Mouse (Mus musculus): ENCODE results near the gene Kbtbd13. TPM values are rescaled to one million over a fixed set of nuclear protein-coding genes. Genes with fewer than 3 reads are reported as not detected.

Gene Kbtbd13
- total and polyA plus RNA-seq, 3 experiments, result not detected

DNA sequence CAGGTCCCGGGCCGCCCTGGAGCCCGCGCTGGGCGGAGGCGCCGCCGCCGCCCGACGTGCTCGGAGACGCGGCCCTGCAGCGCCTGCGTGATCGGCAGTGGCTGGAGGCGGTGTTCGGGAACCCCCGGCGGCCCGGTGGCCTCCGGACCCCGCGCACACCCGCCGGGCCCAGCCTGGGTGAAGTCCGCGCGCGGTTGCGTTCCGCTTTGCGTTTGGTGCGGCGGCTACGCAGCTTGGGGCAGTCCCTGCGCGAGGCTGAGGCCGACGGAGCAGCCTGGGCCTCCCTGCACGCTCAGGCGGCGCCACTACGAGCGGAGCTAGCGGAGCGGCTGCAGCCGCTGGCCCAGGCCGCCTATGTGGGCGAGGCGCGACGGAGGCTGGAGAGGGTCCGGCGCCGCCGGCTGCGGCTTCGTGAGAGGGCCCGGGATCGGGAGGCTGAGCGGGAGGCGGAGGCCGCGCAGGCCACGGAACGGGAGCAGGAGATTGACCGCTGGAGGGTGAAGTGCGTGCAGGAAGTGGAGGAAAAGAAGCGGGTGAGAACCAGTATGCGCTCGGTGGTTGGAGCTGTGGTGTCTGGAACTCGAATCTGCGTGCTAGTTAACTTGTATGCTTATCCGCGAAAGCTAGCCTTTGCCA lies 44.9 kb downstream of the Kbtbd13 start:
- H3K79me2 ChIP-seq (ENCODE audit: control insufficient read depth, insufficient read depth, low read length, poor library complexity), result peaks cover 50% of the 10 kb centered on the region
- DNase-seq (ENCODE audit: low read depth, low spot score), result peak; percentile 63
- peaks cover 0 to 24% of the 10 kb centered on the region in 2 experiments; a peak in 2 of 4 replicates for H3K36me3 ChIP-seq (ENCODE audit: control insufficient read depth in 1 of 2, insufficient read depth in 2 of 2, low read length in 2 of 2)
- H3K27ac ChIP-seq (ENCODE audit: control insufficient read depth, low read depth, low read length), result peak overlapping the region; percentile 56
- peak overlapping the region; percentile 65 to 95 for H3K4me3 ChIP-seq (ENCODE audit: control insufficient read depth in 1 of 2, insufficient read depth in 1 of 2, low read depth in 2 of 2, low read length in 2 of 2)
- TF ChIP-seq CHD1 (IDR thresholded peaks at IDR 0.05; ENCODE audit: low read depth, low read length), result peak; percentile 95
- TF ChIP-seq UBTF (IDR thresholded peaks at IDR 0.05; ENCODE audit: borderline replicate concordance, insufficient read depth, low read depth, low read length), result 0 out of 2 replicates have a peak, but pooled peaks have one; percentile 50
- no peak for TF ChIP-seq GABPA (IDR thresholded peaks at IDR 0.05; ENCODE audit: low read depth, low read length)
- no peak for TF ChIP-seq USF2 (IDR thresholded peaks at IDR 0.05; ENCODE audit: borderline replicate concordance in 1 of 2, insufficient read depth in 1 of 2, low read depth in 1 of 2, low read length in 2 of 2)
- TF ChIP-seq MAFK (IDR thresholded peaks at IDR 0.05; ENCODE audit: borderline replicate concordance, low read depth, low read length), result no peak
- no peak for TF ChIP-seq USF1 (IDR thresholded peaks at IDR 0.05; ENCODE audit: low read depth, low read length)
- TF ChIP-seq EP300 (IDR thresholded peaks at IDR 0.05; ENCODE audit: low read depth in 1 of 2, low read length in 2 of 2), result no peak
- peak in 1 of 2 experiments; percentile 57; a peak in 2 of 4 replicates for TF ChIP-seq POLR2A (IDR thresholded peaks at IDR 0.05; ENCODE audit: control insufficient read depth in 1 of 2, insufficient read depth in 1 of 2, low read depth in 1 of 2, low read length in 2 of 2, poor library complexity in 1 of 2)
- peak; percentile 66; the same call in 1 of the 2 replicates for TF ChIP-seq MXI1 (IDR thresholded peaks at IDR 0.05; ENCODE audit: low read depth, low read length)
- TF ChIP-seq RCOR1 (IDR thresholded peaks at IDR 0.05; ENCODE audit: low read depth, low read length), result no peak
- TF ChIP-seq SIN3A (IDR thresholded peaks at IDR 0.05; ENCODE audit: low read length), result peak; percentile 72; the same call in 1 of the 2 replicates
- TF ChIP-seq MYC (IDR thresholded peaks at IDR 0.05; ENCODE audit: low read depth, low read length), result peak; percentile 47; the same call in 1 of the 2 replicates
- TF ChIP-seq JUND (IDR thresholded peaks at IDR 0.05; ENCODE audit: low read depth, low read length), result no peak
- TF ChIP-seq NELFE (IDR thresholded peaks at IDR 0.05; ENCODE audit: low read depth, low read length), result peak; percentile 35; the same call in 1 of the 2 replicates
- no peaks in the 10 kb centered on the region for H3K9me3 ChIP-seq (replicated peaks; ENCODE audit: insufficient read depth, low read length)
- peaks cover 0 to 14% of the 10 kb centered on the region in 2 experiments for H3K4me1 ChIP-seq (ENCODE audit: control insufficient read depth in 1 of 2, insufficient read depth in 2 of 2, low read length in 2 of 2)
- no peaks in the 10 kb centered on the region for H3K27me3 ChIP-seq (ENCODE audit: control insufficient read depth in 1 of 2, insufficient read depth in 2 of 2, low read length in 2 of 2)
- H3K9ac ChIP-seq (ENCODE audit: control insufficient read depth, low read depth, low read length, poor library complexity, severe bottlenecking), result peak overlapping the region; percentile 89

DNA sequence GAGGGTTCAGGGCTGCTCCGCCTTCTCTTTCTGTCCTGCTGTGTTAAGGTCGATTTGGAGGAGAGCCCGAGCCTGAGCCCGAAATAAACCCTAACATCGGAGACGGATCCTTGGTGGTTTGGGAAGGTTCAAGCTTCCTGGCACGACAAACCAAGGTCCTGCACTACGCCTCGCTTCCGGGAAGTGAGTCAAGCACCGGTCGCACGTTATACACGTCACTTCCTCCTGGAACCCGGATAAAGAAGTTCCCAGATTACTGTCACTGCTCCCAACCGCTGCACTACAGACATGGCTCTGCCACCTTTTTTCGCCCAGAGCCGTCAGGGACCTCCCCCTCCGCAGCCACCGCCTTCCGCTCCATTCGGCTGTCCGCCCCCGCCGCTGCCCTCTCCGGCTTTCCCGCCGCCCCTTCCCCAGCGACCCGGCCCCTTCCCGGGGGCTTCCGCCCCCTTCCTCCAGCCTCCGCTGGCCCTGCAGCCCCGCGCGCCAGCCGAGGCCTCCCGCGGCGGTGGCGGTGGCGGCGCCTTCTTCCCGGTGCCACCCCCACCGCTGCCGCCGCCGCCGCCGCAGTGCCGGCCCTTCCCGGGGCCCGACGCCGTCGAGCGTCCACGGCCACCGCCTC lies 45.5 kb downstream of the Kbtbd13 start, which contains the start of gene Pdcd7:
Pdcd7 (plus strand) TSS at position 251 of the 622 bp plus-strand sequence.
- H3K36me3 ChIP-seq (ENCODE audit: control insufficient read depth in 1 of 2, insufficient read depth in 2 of 2, low read length in 2 of 2), result peaks cover 0 to 23% of the 10 kb centered on the region in 2 experiments; a peak in 2 of 4 replicates
- peak within 1 kb of the TSS; percentile 65 to 95 for H3K4me3 ChIP-seq (ENCODE audit: control insufficient read depth in 1 of 2, insufficient read depth in 1 of 2, low read depth in 2 of 2, low read length in 2 of 2)
- no peaks in the 10 kb centered on the region for H3K27me3 ChIP-seq (ENCODE audit: control insufficient read depth in 1 of 2, insufficient read depth in 2 of 2, low read length in 2 of 2)
- no peaks in the 10 kb centered on the region for H3K9me3 ChIP-seq (replicated peaks; ENCODE audit: insufficient read depth, low read length)
- peaks cover 46% of the 10 kb centered on the region for H3K79me2 ChIP-seq (ENCODE audit: control insufficient read depth, insufficient read depth, low read length, poor library complexity)
- peak within 1 kb of the TSS; percentile 56 for H3K27ac ChIP-seq (ENCODE audit: control insufficient read depth, low read depth, low read length)
- peak within 1 kb of the TSS; percentile 89 for H3K9ac ChIP-seq (ENCODE audit: control insufficient read depth, low read depth, low read length, poor library complexity, severe bottlenecking)
- DNase-seq (ENCODE audit: low read depth, low spot score), result peak; percentile 98
- peaks cover 0 to 13% of the 10 kb centered on the region in 2 experiments for H3K4me1 ChIP-seq (ENCODE audit: control insufficient read depth in 1 of 2, insufficient read depth in 2 of 2, low read length in 2 of 2)
- TF ChIP-seq ZC3H11A (IDR thresholded peaks at IDR 0.05; ENCODE audit: low read depth, low read length), result no peak
- TF ChIP-seq GABPA (IDR thresholded peaks at IDR 0.05; ENCODE audit: low read depth, low read length), result no peak
- TF ChIP-seq E2F4 (IDR thresholded peaks at IDR 0.05; ENCODE audit: borderline replicate concordance, low read depth, low read length), result no peak
- TF ChIP-seq ZNF384 (IDR thresholded peaks at IDR 0.05; ENCODE audit: low read depth, low read length), result no peak
- no peak for TF ChIP-seq BHLHE40 (IDR thresholded peaks at IDR 0.05; ENCODE audit: borderline replicate concordance, low read depth, low read length)
- TF ChIP-seq TCF12 (IDR thresholded peaks at IDR 0.05; ENCODE audit: low read depth, low read length), result peak; percentile 55
- TF ChIP-seq MAZ (IDR thresholded peaks at IDR 0.05; ENCODE audit: low read depth, low read length), result no peak
- TF ChIP-seq CHD2 (IDR thresholded peaks at IDR 0.05; ENCODE audit: low read length), result no peak
- TF ChIP-seq CTCF (IDR thresholded peaks at IDR 0.05 in 2 of 3, conservative IDR thresholded peaks at IDR 0.05 in 1 of 3; ENCODE audit: control insufficient read depth in 1 of 3, insufficient read depth in 1 of 3, low read depth in 2 of 3, low read length in 3 of 3, poor library complexity in 1 of 3, severe bottlenecking in 1 of 3), result no peak
- TF ChIP-seq UBTF (IDR thresholded peaks at IDR 0.05; ENCODE audit: borderline replicate concordance, insufficient read depth, low read depth, low read length), result no peak
- TF ChIP-seq TAL1 (IDR thresholded peaks at IDR 0.05; ENCODE audit: low read length), result no peak
- TF ChIP-seq EP300 (IDR thresholded peaks at IDR 0.05; ENCODE audit: low read depth in 1 of 2, low read length in 2 of 2), result no peak
- peak; percentile 68; the same call in 1 of the 2 replicates for TF ChIP-seq JUND (IDR thresholded peaks at IDR 0.05; ENCODE audit: low read depth, low read length)
- peak; percentile 66; the same call in 1 of the 2 replicates for TF ChIP-seq POLR2AphosphoS2 (IDR thresholded peaks at IDR 0.05; ENCODE audit: low read length)
- TF ChIP-seq CHD1 (IDR thresholded peaks at IDR 0.05; ENCODE audit: low read depth, low read length), result no peak
- TF ChIP-seq MYB (IDR thresholded peaks at IDR 0.05; ENCODE audit: low read depth, low read length), result no peak
- TF ChIP-seq GATA1 (IDR thresholded peaks at IDR 0.05; ENCODE audit: low read depth, low read length), result peak; percentile 13; the same call in 1 of the 2 replicates
- peak; percentile 80 for TF ChIP-seq KAT2A (conservative IDR thresholded peaks at IDR 0.05; ENCODE audit: low read depth, low read length)
- no peak for TF ChIP-seq RCOR1 (IDR thresholded peaks at IDR 0.05; ENCODE audit: low read depth, low read length)
- no peak for TF ChIP-seq SMC3 (IDR thresholded peaks at IDR 0.05; ENCODE audit: low read depth, low read length)
- TF ChIP-seq USF2 (IDR thresholded peaks at IDR 0.05; ENCODE audit: borderline replicate concordance in 1 of 2, insufficient read depth in 1 of 2, low read depth in 1 of 2, low read length in 2 of 2), result no peak

All from MEL (cell line).